Mouse (Mus musculus): ENCODE data around the gene Olfm2.

DNA sequence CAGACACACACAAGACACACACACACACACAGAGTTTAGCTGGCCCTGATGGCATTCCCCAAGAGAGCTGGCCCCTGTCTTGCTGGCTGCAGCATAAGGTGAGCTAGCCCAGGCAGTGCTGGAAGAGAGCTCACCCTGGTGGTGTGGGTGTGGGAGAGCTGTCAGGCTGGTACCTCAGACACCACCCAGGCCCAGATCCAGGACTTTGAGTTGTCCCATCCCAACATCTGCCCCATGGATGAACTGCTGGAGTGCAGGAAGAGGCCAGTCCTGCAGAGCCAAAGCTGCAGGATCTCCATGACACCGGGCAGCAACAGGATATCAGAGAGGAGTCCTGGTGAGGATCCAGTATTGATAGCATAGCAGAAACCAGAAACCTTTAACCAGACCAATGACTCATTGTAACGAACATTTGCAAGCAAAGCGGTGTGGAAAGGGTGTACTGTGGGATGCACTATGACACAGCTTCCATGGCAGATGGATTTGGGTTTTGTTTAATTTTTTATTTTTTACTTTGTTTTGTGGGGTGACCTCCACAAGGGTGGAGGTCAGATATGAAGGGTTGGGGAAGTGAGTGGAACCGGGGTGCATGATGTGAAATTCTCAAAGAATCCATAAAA lies 10.0 kb upstream of the Olfm2 start:
- no peak for TF ChIP-seq POLR2A (IDR thresholded peaks at IDR 0.05; ENCODE audit: borderline replicate concordance, control insufficient read depth, low read depth, low read length)
- TF ChIP-seq CTCF (IDR thresholded peaks at IDR 0.05; ENCODE audit: control insufficient read depth, insufficient read depth, low read length), result no peak

Data from bone marrow, adult 2 months (tissue).